Mouse (Mus musculus) midbrain, embryonic 11.5 days (tissue): ENCODE results near the gene Hoxa13. TPM values are rescaled to one million over a fixed set of nuclear protein-coding genes. Genes with fewer than 3 reads are reported as not detected.
A peak's percentile ranks its signal among the peaks of the same experiment; 100 is the strongest.

Experiments
- ATAC-seq: fragments of 200-750 bp; cut with Nextera tagmentation; 2 replicates; pipeline ENCODE4 v1.8.0; 2017; ENCODE audit warnings: moderate TSS enrichment, moderate library complexity; ENCODE audit not compliant: low FRiP score
- DNase-seq: peaks from one replicate; pipeline ENCODE4 v3.0.0; 2015; ENCODE audit warnings: low spot score; ENCODE audit errors: missing footprints
- H3K27ac ChIP-seq: fragments of 300-500 bp; sonication (generic); 2 replicates; pipeline ENCODE4 v1.5.1; 2014; ENCODE audit warnings: low read depth, low read length
- H3K27me3 ChIP-seq: fragments of 300-500 bp; sonication (generic); 2 replicates; pipeline ENCODE4 v1.6.1; 2014; ENCODE audit warnings: mild to moderate bottlenecking, low read length, moderate library complexity, mixed read lengths; ENCODE audit not compliant: control insufficient read depth, insufficient read depth
- H3K36me3 ChIP-seq: fragments of 300-500 bp; sonication (generic); 2 replicates; pipeline ENCODE4 v1.6.1; 2014; ENCODE audit warnings: mild to moderate bottlenecking, low read length, moderate library complexity, mixed read lengths; ENCODE audit not compliant: control insufficient read depth, insufficient read depth
- H3K4me1 ChIP-seq: fragments of 300-500 bp; sonication (generic); 2 replicates; pipeline ENCODE4 v1.6.1; 2014; ENCODE audit warnings: low read length; ENCODE audit not compliant: control insufficient read depth, insufficient read depth
- H3K4me2 ChIP-seq: fragments of 300-500 bp; sonication (generic); 2 replicates; pipeline ENCODE4 v1.6.1; 2014; ENCODE audit warnings: mild to moderate bottlenecking, moderate library complexity
- H3K4me3 ChIP-seq: fragments of 300-500 bp; sonication (generic); 2 replicates; pipeline ENCODE4 v1.5.1; 2014; ENCODE audit warnings: low read depth, low read length
- H3K9ac ChIP-seq: fragments of 300-500 bp; sonication (generic); 2 replicates; pipeline ENCODE4 v1.6.1; 2014; ENCODE audit warnings: low read length
- H3K9me3 ChIP-seq: fragments of 300-500 bp; sonication (generic); 2 replicates; pipeline ENCODE4 v1.6.1; 2016; ENCODE audit warnings: low read length; ENCODE audit not compliant: control insufficient read depth
- WGBS: fragments of 180-500 bp; shearing (Covaris S2); extraction: QIAGEN DNeasy Blood & Tissue Kit; methylation state at CpG from one replicate; pipeline ENCODE4 v1.1.7; 2014; 5-methylcytosine and 5-hydroxymethylcytosine counted together
- polyA plus RNA-seq: library from polyadenylated mRNA; unstranded; fragments of >200 nt; fragmentation: Nextera tagmentation; extraction: Ambion mirVana; gene quantifications from 2 replicates; pipeline ENCODE4 v1.2.1, GENCODE M21; 2014

The Hoxa13 gene
- not detected in 2 replicates for polyA plus RNA-seq

- peak; percentile 97 for DNase-seq
- H3K9me3 ChIP-seq = no peaks in the 10 kb centered on the region
- no peak within 1 kb of the TSS for H3K9ac ChIP-seq
- H3K27ac ChIP-seq = no peak within 1 kb of the TSS
- H3K27me3 ChIP-seq = peaks cover 96% of the 10 kb centered on the region
- ATAC-seq = peak; percentile 67; the same call in 1 of the 2 replicates
- H3K4me3 ChIP-seq = peak within 1 kb of the TSS; percentile 10
- WGBS = under 1% methylated on average over 41 of the region's 72 CpGs
- H3K4me2 ChIP-seq = peak within 1 kb of the TSS; percentile 25
- no peaks in the 10 kb centered on the region for H3K36me3 ChIP-seq
- no peaks in the 10 kb centered on the region; the same call in 1 of the 2 replicates for H3K4me1 ChIP-seq
Observed at GRCm38 (mm10) chr6:52260654-52261575, at the start of gene Hoxa13. Gene Hoxa13, minus strand, starts transcription at chr6:52260880.

GRCm38 (mm10) chr6:52310366-52310765 is 49.7 kb upstream of the Hoxa13 start:
- H3K4me2 ChIP-seq = no peak overlapping the region
- DNase-seq (peak; percentile 94), ATAC-seq (no peak)
- no peak overlapping the region for H3K27ac ChIP-seq
- WGBS = 1% methylated on average over 24 of the region's 24 CpGs
- no peaks in the 10 kb centered on the region for H3K9me3 ChIP-seq
- no peak overlapping the region for H3K9ac ChIP-seq
- peaks cover 5% of the 10 kb centered on the region for H3K4me1 ChIP-seq
- H3K36me3 ChIP-seq = no peaks in the 10 kb centered on the region
- H3K4me3 ChIP-seq = no peak overlapping the region
- peaks cover 97% of the 10 kb centered on the region for H3K27me3 ChIP-seq

GRCm38 (mm10) chr6:52309766-52310165 is 49.1 kb upstream of the Hoxa13 start:
- Histone ChIP-seq H3K4me1 (peaks cover 5% of the 10 kb centered on the region), H3K9me3 (no peaks in the 10 kb centered on the region), H3K27ac (no peak overlapping the region), H3K4me3 (no peak overlapping the region), H3K9ac (no peak overlapping the region), H3K36me3 (no peaks in the 10 kb centered on the region), H3K27me3 (peaks cover 96% of the 10 kb centered on the region), H3K4me2 (no peak overlapping the region)
- peak; percentile 91 for DNase-seq
- 6% methylated on average over 10 of the region's 10 CpGs for WGBS
- no peak for ATAC-seq

- H3K9me3 ChIP-seq = no peaks in the 10 kb centered on the region
- H3K36me3 ChIP-seq = no peaks in the 10 kb centered on the region
- peak overlapping the region; percentile 53 for H3K4me2 ChIP-seq
- ATAC-seq (peak; percentile 84), DNase-seq (peak; percentile 97)
- no peak overlapping the region for H3K27ac ChIP-seq
- under 1% methylated on average over 30 of the region's 30 CpGs for WGBS
- peak overlapping the region; percentile 36 for H3K4me3 ChIP-seq
- peak overlapping the region; percentile 45; the same call in 1 of the 2 replicates for H3K9ac ChIP-seq
- peaks cover 58% of the 10 kb centered on the region for H3K27me3 ChIP-seq
- H3K4me1 ChIP-seq = peaks cover 5% of the 10 kb centered on the region; the same call in 1 of the 2 replicates
Observed at GRCm38 (mm10) chr6:52305877-52306389, 45.3 kb upstream of the Hoxa13 start.

- H3K9me3 ChIP-seq = no peaks in the 10 kb centered on the region
- no peak overlapping the region for H3K4me3 ChIP-seq
- DNase-seq = no peak
- H3K4me1 ChIP-seq = peaks cover 5% of the 10 kb centered on the region; the same call in 1 of the 2 replicates
- WGBS = 63% methylated on average over 3 of the region's 3 CpGs
- ATAC-seq = no peak
- H3K27me3 ChIP-seq = peaks cover 37% of the 10 kb centered on the region
- H3K9ac ChIP-seq = no peak overlapping the region
- H3K27ac ChIP-seq = no peak overlapping the region
- no peaks in the 10 kb centered on the region for H3K36me3 ChIP-seq
- H3K4me2 ChIP-seq = no peak overlapping the region
Observed at GRCm38 (mm10) chr6:52303426-52303825, 42.7 kb upstream of the Hoxa13 start.

- no peak for ATAC-seq
- WGBS = 79% methylated on average over 4 of the region's 4 CpGs
Observed at GRCm38 (mm10) chr6:52300806-52301205, 40.1 kb upstream of the Hoxa13 start.

GRCm38 (mm10) chr6:52298511-52298910 is 37.8 kb upstream of the Hoxa13 start:
- H3K9ac ChIP-seq = no peak overlapping the region
- no peak overlapping the region for H3K4me2 ChIP-seq
- H3K36me3 ChIP-seq = no peaks in the 10 kb centered on the region
- no peaks in the 10 kb centered on the region for H3K4me1 ChIP-seq
- no peak for DNase-seq
- H3K27ac ChIP-seq = no peak overlapping the region
- no peak for ATAC-seq
- WGBS = 84% methylated on average over 4 of the region's 4 CpGs
- no peaks in the 10 kb centered on the region for H3K9me3 ChIP-seq
- no peak overlapping the region for H3K4me3 ChIP-seq
- peaks cover 9% of the 10 kb centered on the region for H3K27me3 ChIP-seq

More at GRCm38 (mm10) chr6:52300806-52301205, 40.1 kb upstream of the Hoxa13 start:
- H3K27me3 ChIP-seq = peaks cover 11% of the 10 kb centered on the region
- no peak overlapping the region for H3K9ac ChIP-seq
- no peak overlapping the region for H3K4me3 ChIP-seq
- no peaks in the 10 kb centered on the region for H3K9me3 ChIP-seq
- no peak overlapping the region for H3K4me2 ChIP-seq
- no peaks in the 10 kb centered on the region for H3K36me3 ChIP-seq
- H3K27ac ChIP-seq = no peak overlapping the region
- DNase-seq = no peak
- peaks cover 4% of the 10 kb centered on the region; the same call in 1 of the 2 replicates for H3K4me1 ChIP-seq

- H3K9ac ChIP-seq = no peak overlapping the region
- no peaks in the 10 kb centered on the region for H3K9me3 ChIP-seq
- H3K27me3 ChIP-seq = peaks cover 44% of the 10 kb centered on the region
- WGBS = 79% methylated on average over 6 of the region's 6 CpGs
- no peak overlapping the region for H3K4me2 ChIP-seq
- no peak for ATAC-seq
- H3K4me3 ChIP-seq = no peak overlapping the region
- H3K4me1 ChIP-seq = no peaks in the 10 kb centered on the region
- H3K27ac ChIP-seq = no peak overlapping the region
- no peaks in the 10 kb centered on the region for H3K36me3 ChIP-seq
- no peak for DNase-seq
Observed at GRCm38 (mm10) chr6:52294616-52295015, 33.9 kb upstream of the Hoxa13 start.

- ATAC-seq = no peak
- no peaks in the 10 kb centered on the region for H3K9me3 ChIP-seq
- WGBS = 50% methylated on average over 7 of the region's 7 CpGs
- peak; percentile 89 for DNase-seq
- no peaks in the 10 kb centered on the region for H3K36me3 ChIP-seq
- no peak overlapping the region for H3K9ac ChIP-seq
- H3K27me3 ChIP-seq = peaks cover 57% of the 10 kb centered on the region
- H3K4me3 ChIP-seq = no peak overlapping the region
- H3K27ac ChIP-seq = no peak overlapping the region
- no peaks in the 10 kb centered on the region for H3K4me1 ChIP-seq
- no peak overlapping the region for H3K4me2 ChIP-seq
Observed at GRCm38 (mm10) chr6:52292328-52292727, 31.6 kb upstream of the Hoxa13 start.
